Mouse (Mus musculus) cerebellum, adult 8-10 months (tissue): ENCODE measurements around the gene Litaf.

Source experiments
- DNase-seq: peaks from one replicate; pipeline ENCODE4 v3.0.0; 2022

Litaf gene

GRCm38 (mm10) chr16:11066029-11066832 is at the start of gene Litaf:
Gene Litaf, minus strand, starts transcription at chr16:11066157.
- peak; percentile 97 for DNase-seq

DNA sequence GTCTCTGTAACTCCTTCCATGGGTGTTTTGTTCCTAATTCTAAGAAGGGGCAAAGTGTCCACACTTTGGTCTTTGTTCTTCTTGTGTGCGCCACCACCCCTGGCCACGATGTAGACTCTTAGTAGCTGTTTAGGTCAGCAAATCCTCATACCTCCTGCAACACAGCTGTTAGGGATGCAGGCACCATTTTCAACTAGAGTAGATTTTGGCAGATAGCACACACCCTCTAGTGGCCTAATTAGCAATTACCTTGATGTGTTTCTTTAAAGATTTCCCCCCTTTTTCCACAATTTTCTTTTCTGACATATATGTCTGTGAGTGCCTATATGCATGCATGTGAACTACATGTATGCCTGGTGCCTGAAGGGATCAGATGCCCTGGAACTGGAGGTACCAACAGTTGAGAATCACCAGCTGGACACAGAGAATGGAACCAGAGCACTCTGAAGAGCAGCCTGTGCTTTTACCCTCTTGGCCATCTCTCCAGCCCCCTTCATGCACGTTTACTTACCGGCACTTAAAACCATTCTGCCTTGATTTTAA is 43.3 kb upstream of the Litaf start:
- peak; percentile 20 for DNase-seq

GRCm38 (mm10) chr16:11104905-11105304 is 38.9 kb upstream of the Litaf start:
- DNase-seq, result no peak

GRCm38 (mm10) chr16:11097301-11097700 is 31.3 kb upstream of the Litaf start:
- DNase-seq, result no peak

DNA sequence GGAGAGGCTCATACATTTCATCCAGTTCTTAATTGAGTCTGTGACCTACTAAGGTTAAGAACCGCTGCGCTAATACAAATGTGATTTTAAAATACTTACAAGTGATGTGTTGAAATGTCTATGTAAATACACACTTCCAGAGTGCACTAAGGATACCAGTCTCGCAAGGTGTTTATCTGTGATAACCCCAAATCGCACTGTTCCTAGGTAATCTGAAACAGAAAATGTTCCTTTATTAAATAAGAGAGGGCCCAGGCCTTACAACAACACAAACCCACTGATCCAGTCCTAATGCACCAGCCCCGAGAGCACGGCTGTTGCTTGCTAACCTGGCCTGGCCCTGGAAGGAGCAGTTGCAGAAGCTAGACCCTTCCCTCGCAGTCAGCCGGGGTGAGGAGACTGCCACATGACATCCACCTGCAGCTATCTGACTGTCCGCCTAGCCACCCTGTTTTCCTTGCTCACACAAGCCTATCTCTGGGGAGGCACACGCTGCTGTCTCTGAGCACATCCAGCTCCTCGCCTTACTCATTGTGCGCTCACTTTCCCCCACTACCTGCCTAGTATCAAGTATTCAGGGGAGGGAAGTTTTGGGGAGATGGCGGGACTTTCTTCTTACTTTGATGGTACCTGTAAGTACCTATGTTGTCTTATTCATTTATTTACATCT is 27.9 kb upstream of the Litaf start:
- no peak for DNase-seq

GRCm38 (mm10) chr16:11092523-11092922 is 26.6 kb upstream of the Litaf start:
- DNase-seq, result no peak

DNA sequence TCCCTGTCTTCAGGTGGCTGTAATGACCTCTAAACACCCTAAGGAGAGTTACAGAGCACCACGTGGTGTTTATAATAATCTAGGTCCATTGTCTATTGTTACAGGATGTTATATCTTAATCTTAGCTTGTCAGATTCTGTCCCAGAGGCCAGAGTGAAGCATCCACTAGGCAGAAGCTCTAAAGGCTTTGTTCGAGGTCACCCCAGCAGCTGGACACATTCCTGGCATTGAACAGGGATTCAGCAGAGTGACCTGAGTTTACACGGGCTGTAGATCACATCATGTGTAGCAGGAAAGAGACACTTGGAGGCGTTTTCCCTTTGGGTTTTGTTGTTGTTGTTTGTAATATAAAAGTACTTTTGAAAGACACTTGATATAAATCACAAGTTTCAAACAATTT is 26.1 kb upstream of the Litaf start:
- DNase-seq, result no peak

- DNase-seq, result no peak
These were observed 25.0 kb upstream of the Litaf start for GRCm38 (mm10) chr16:11090836-11091570.

DNA sequence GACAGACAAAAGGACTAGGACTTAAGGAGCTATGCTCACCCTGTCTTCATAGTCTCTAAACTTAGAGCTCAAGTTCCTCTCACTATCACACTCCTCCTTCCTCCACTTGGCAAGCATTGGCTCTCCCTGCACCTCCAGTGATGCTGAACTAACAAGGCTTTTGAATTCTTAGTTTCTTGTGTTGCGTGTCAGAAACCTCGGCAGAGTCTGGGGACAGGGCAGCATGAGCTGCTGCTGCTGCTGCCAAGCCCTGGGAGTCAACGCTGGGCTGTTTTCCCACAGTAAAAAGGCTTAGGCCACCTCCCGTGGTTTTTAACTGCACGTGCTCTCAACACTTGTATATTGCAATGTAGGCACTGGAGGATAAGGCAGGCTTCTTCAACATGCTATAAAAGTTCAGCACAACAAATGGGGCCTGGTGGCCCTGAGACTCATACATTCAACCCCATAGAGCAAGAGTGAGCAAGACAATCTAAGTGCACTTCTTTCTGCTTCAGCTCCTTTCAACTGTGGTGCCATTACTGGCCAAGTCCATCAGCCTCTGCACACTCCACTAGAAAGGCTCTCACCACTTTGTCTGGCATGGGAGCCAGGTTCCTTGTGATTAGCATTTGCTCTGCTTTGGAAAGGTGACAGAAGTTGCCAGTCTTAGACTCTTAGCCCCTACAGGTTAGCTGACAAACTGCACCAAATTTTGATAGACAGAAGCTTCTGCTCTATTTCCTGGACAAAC is 21.1 kb upstream of the Litaf start:
- DNase-seq, result no peak

- DNase-seq, result no peak
These were observed 20.3 kb upstream of the Litaf start for GRCm38 (mm10) chr16:11086299-11086698.

DNA sequence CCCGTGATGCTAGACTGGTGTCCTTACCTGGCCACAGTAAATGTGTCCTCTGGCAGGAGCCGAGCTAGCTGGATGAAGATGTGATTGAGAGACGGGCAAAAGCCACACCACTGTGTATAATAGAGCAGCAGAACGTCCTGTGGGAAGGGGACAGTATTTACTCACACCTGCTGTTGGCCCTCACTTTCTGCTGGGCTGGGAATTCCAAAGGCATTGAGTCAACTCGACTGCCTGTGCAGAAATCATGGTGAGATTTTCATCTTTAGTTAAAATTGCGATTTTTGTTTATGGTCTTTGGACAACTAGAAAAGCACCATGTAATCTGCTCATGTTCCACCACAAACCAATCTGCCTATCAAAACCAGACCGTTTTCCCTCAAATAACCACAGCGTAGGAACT is 18.2 kb upstream of the Litaf start:
- no peak for DNase-seq

- no peak for DNase-seq
These were observed 12.4 kb upstream of the Litaf start for GRCm38 (mm10) chr16:11078216-11078869.

- DNase-seq, result no peak
These were observed 11.7 kb upstream of the Litaf start for GRCm38 (mm10) chr16:11077601-11078201.

DNA sequence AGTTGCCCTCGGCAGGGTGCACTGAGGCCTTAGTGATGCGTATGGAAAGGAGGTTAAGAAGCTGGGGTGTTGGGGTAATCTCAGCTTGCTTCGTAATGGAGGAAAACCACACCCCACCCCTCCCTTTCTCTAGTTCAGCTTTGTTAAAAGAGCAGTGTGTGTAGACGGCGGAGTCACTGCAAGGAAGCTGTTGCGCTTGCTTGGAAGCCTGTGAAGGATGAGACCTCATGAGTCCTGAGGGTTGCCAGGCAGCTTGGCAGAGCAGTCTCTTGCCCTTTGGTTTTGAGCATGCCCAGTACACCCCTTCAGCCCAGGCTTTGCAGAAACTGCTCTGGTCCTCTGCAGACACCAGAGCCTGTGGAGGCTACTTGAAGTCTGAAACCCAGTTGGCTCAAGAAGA is 7.1 kb upstream of the Litaf start:
- DNase-seq, result peak; percentile 29

GRCm38 (mm10) chr16:11072454-11072853 is 6.5 kb upstream of the Litaf start:
- DNase-seq, result no peak

DNA sequence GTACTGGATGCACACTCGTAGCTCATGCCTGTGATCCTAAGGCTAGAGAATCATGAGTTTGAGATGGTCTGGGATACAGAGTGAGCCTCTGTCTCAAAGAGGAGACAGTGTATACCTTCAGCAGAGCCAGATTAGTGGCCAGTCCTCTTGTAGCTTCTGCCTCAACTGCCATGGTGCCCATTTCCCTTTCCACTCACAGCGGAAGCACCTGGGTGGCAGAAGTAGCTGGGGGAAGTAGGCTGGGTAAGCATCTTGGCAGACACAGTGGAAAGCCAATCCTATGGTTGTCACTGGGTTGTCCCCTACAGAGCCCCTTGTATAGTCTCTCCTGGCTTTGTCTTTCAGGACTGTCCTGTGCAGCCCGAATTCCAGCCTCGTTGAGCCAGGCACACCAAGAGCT is 5.9 kb upstream of the Litaf start:
- no peak for DNase-seq

- DNase-seq, result peak; percentile 87
These were observed 5.2 kb upstream of the Litaf start for GRCm38 (mm10) chr16:11071176-11071575.

DNA sequence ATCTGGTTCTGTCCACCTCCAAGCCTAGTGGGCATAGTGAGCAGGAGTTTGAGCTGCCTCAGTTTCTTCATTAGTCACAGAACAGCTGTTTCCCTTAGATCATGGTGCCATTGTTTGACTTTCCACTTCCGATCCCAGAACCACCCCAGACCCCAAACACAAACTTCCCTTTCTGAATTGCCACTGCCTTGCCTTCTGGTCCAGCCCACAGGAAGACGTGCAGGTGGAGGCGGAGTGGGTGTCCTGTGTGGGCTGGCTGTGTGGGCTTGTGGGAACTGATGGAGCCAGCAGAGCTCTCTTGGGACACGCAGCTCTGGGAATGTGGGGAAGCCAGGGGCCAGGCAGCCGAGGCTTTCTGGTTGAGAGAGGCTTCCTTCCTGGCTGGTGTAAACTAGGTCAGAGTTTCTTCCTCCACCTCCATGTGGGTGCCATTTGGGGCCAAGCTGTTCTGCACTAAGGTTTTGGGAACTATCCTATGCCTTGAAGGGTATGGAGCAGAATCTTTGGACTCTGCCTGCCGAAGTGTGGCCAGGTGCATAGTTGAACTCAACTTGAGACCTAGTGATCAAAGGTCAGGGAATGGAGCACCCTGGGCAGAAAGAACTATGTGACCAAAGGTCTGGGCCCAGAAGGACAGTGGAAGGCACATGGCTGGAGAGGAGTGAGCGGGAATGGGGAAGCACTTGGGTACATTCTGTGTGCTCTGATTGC is 3.9 kb upstream of the Litaf start:
- no peak for DNase-seq

DNA sequence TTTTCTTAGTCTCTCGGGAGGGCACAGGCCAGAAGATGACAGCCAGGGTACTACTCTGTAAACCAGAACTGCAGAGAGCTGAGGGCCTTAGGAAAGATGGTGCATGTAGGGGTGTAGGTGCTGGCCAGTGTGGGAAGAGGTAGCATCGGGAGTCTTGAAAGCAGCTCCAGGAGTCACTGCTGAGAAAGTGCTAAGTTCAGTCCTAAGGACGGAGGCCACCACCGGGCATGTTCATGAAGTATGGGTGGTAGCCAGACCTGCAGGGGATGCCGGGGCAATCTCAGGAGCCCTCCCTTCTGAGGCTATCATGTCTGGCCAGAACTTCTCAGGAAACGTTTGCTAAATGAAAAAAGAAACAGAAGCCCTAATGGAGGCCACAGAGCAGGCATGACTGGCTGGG is 3.3 kb upstream of the Litaf start:
- no peak for DNase-seq

GRCm38 (mm10) chr16:11068666-11069065 is 2.7 kb upstream of the Litaf start:
- DNase-seq, result no peak

DNA sequence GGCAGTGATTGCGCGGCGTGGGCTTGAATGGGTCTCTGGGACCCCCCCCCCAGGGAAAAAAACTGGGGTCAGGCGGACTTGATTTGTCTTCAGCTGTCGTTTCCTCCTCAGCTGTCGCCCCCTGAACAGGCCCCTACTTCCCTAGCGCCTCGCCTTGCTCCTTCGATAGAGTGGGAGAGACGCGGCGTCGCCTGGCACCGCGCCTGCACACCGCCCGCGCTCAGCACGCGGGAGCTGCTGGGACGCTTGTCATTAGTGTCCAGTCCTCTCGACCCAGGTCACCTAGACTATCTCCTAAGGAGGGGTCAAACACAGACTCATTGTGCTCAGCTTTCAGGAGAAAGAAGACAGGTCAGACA is 855 bp upstream of the Litaf start:
- DNase-seq, result peak; percentile 66
